Mouse (Mus musculus) left cerebral cortex, postnatal 10 days (tissue): Measurements from ENCODE around the gene Stub1. TPM values are rescaled to one million over a fixed set of nuclear protein-coding genes. Genes with fewer than 3 reads are reported as not detected.

Experiments used
- DNase-seq, 2 experiments: peaks; one replicate each; pipeline ENCODE4 v3.0.0; 2021 to 2022; ENCODE audit warnings: low spot score in 2 of 2, mixed read lengths in 1 of 2; ENCODE audit errors: extremely low spot score in 1 of 2
- intact Hi-C: fragments of 180-260 bp; cut with DNase I; formaldehyde crosslinking; loops from one replicate; pipeline ENCODE4 v1.15.1; 2025
- total RNA-seq, 2 experiments: library from RNA; stranded (reverse); gene quantifications; 2 replicates each; pipeline ENCODE4 v1.2.3; 2021

Stub1 gene
- total RNA-seq, 2 experiments from 2014 or later: 168 to 171 TPM

- no peak for DNase-seq
- intact Hi-C loops: no loop called here
Measured at GRCm38 (mm10) chr17:25806507-25806906, 26.7 kb downstream of the Stub1 start.

- DNase-seq: peak; percentile 87 to 88
- intact Hi-C loops: no loop called here
Measured at GRCm38 (mm10) chr17:25802825-25803517, 30.2 kb downstream of the Stub1 start.

- intact Hi-C loops: loop anchor here (2.0 kb wide), 1 partner anchor 28 kb away; the partner anchor contains the start of gene Narfl
- DNase-seq: peak; percentile 62 to 71
Measured at GRCm38 (mm10) chr17:25801029-25801428, 32.2 kb downstream of the Stub1 start.

GRCm38 (mm10) chr17:25796951-25797369 lies 36.2 kb downstream of the Stub1 start, which contains the start of gene Metrn:
Metrn (minus strand) TSS chr17:25797136.
- intact Hi-C loops: loop anchor here (5.0 kb wide), 1 partner anchor 320 kb away; no protein-coding TSS in a partner anchor
- DNase-seq: peak; percentile 76 to 93

GRCm38 (mm10) chr17:25796211-25796771 lies 36.9 kb downstream of the Stub1 start:
- intact Hi-C loops: loop anchor here (5.0 kb wide), 1 partner anchor 319 kb away; no protein-coding TSS in a partner anchor

GRCm38 (mm10) chr17:25795609-25796092 lies 37.6 kb downstream of the Stub1 start, which contains the start of gene AC134908.4:
AC134908.4 (minus strand) TSS chr17:25795659.
- intact Hi-C loops: loop anchor here (5.0 kb wide), 1 partner anchor 318 kb away; no protein-coding TSS in a partner anchor
- peak in 1 of 2 experiments; percentile 66 for DNase-seq

More at GRCm38 (mm10) chr17:25796211-25796771, 36.9 kb downstream of the Stub1 start:
- peak in 1 of 2 experiments; percentile 56 for DNase-seq

- no peak for DNase-seq
- intact Hi-C loops: loop anchor here (5.0 kb wide), 1 partner anchor 318 kb away; no protein-coding TSS in a partner anchor
Measured at GRCm38 (mm10) chr17:25794998-25795397, 38.2 kb downstream of the Stub1 start.

GRCm38 (mm10) chr17:25794197-25794596 lies 39.0 kb downstream of the Stub1 start:
- peak in 1 of 2 experiments; percentile 64 for DNase-seq
- intact Hi-C loops: no loop called here

- intact Hi-C loops: no loop called here
- peak; percentile 83 to 92 for DNase-seq
Measured at GRCm38 (mm10) chr17:25792615-25793014, 40.6 kb downstream of the Stub1 start, which contains the start of gene Fam173a. Fam173a (minus strand) TSS chr17:25792901.

- DNase-seq: peak; percentile 82 to 89
- intact Hi-C loops: no loop called here
Measured at GRCm38 (mm10) chr17:25791843-25792527, 41.2 kb downstream of the Stub1 start.

- intact Hi-C loops: no loop called here
- peak in 1 of 2 experiments; percentile 51 for DNase-seq
Measured at GRCm38 (mm10) chr17:25791320-25791842, 41.8 kb downstream of the Stub1 start.

GRCm38 (mm10) chr17:25786781-25787504 lies 46.3 kb downstream of the Stub1 start:
- intact Hi-C loops: no loop called here
- DNase-seq: no peak

- intact Hi-C loops: no loop called here
- DNase-seq: no peak
Measured at GRCm38 (mm10) chr17:25786280-25786679, 46.9 kb downstream of the Stub1 start, which contains the start of gene Ccdc78. Ccdc78 (plus strand) TSS chr17:25786580.

- DNase-seq: peak; percentile 95 to 97
- intact Hi-C loops: no loop called here
Measured at GRCm38 (mm10) chr17:25785281-25785745, 47.9 kb downstream of the Stub1 start, which contains the start of gene Haghl. Haghl (minus strand) TSS chr17:25785673.

GRCm38 (mm10) chr17:25783861-25784574 lies 49.2 kb downstream of the Stub1 start:
- no peak for DNase-seq
- intact Hi-C loops: no loop called here

- intact Hi-C loops: no loop called here
- DNase-seq: no peak
Measured at GRCm38 (mm10) chr17:25783086-25783485, 50.1 kb downstream of the Stub1 start.

GRCm38 (mm10) chr17:25781339-25781738 lies 51.9 kb downstream of the Stub1 start:
- DNase-seq: no peak
- intact Hi-C loops: no loop called here
